Mouse (Mus musculus): ENCODE measurements around the gene Fbxl8. TPM values are rescaled to one million over a fixed set of nuclear protein-coding genes. Genes with fewer than 3 reads are reported as not detected.

Gene Fbxl8
- polyA plus RNA-seq, 1 experiment from 2014 or later: 0.85 TPM

DNA sequence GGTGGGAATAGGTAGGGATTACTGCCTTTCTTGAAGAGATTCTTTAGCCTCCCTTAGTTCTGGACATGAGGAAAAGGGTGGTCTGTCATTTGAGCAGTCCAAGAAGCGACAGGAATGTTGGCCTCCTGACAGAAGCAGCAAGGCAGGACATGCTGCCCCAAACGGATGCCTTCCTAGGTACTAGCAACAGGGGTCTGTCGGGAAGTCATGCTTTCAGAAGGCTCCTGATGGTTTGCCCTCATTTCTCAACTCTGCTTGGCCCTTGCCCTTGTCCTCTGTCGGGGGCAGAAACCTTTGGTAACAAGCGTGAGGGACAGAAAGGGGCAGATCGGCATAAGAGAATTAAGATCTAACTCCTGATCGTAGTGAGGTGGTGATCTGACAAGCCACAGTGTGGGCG lies 45.7 kb downstream of the Fbxl8 start:
- H3K4me1 ChIP-seq: peaks cover 10% of the 10 kb centered on the region
- no peak overlapping the region for H3K27ac ChIP-seq (replicated peaks)
- H3K9me3 ChIP-seq: no peaks in the 10 kb centered on the region
- no peak for ATAC-seq (replicated peaks)
- H3K4me2 ChIP-seq (replicated peaks): no peak overlapping the region
- H3K27me3 ChIP-seq: no peaks in the 10 kb centered on the region
- 86% methylated on average over 8 of the region's 8 CpGs for WGBS
- no peak overlapping the region for H3K9ac ChIP-seq (replicated peaks)
- no peak overlapping the region for H3K4me3 ChIP-seq
- H3K36me3 ChIP-seq: peaks cover 40% of the 10 kb centered on the region; the same call in 1 of the 2 replicates

GRCm38 (mm10) chr8:105311718-105312117 lies 47.3 kb downstream of the Fbxl8 start:
- Histone ChIP-seq H3K36me3 (peaks cover 51% of the 10 kb centered on the region; the same call in 1 of the 2 replicates), H3K9ac (replicated peaks) (no peak overlapping the region), H3K4me1 (no peaks in the 10 kb centered on the region), H3K9me3 (no peaks in the 10 kb centered on the region), H3K27ac (replicated peaks) (no peak overlapping the region), H3K4me2 (replicated peaks) (no peak overlapping the region), H3K4me3 (no peak overlapping the region), H3K27me3 (no peaks in the 10 kb centered on the region)
- no peak for ATAC-seq (replicated peaks)
- WGBS: 92% methylated on average over 1 of the region's 1 CpGs

GRCm38 (mm10) chr8:105312891-105313481 lies 48.5 kb downstream of the Fbxl8 start:
- no peak overlapping the region for H3K4me3 ChIP-seq
- H3K4me1 ChIP-seq: no peaks in the 10 kb centered on the region
- H3K4me2 ChIP-seq (replicated peaks): no peak overlapping the region
- H3K36me3 ChIP-seq: peaks cover 47% of the 10 kb centered on the region; the same call in 1 of the 2 replicates
- H3K27me3 ChIP-seq: no peaks in the 10 kb centered on the region
- ATAC-seq (replicated peaks): no peak
- no peaks in the 10 kb centered on the region for H3K9me3 ChIP-seq
- H3K27ac ChIP-seq (replicated peaks): no peak overlapping the region
- WGBS: 93% methylated on average over 8 of the region's 8 CpGs
- no peak overlapping the region for H3K9ac ChIP-seq (replicated peaks)

- Histone ChIP-seq H3K36me3 (peaks cover 43% of the 10 kb centered on the region; the same call in 1 of the 2 replicates), H3K9ac (replicated peaks) (no peak overlapping the region), H3K9me3 (no peaks in the 10 kb centered on the region), H3K27me3 (no peaks in the 10 kb centered on the region), H3K4me3 (no peak overlapping the region), H3K27ac (replicated peaks) (no peak overlapping the region), H3K4me1 (no peaks in the 10 kb centered on the region), H3K4me2 (replicated peaks) (no peak overlapping the region)
- no peak for ATAC-seq (replicated peaks)
- 81% methylated on average over 9 of the region's 9 CpGs for WGBS
Observed at GRCm38 (mm10) chr8:105313622-105314402, 49.4 kb downstream of the Fbxl8 start.

DNA sequence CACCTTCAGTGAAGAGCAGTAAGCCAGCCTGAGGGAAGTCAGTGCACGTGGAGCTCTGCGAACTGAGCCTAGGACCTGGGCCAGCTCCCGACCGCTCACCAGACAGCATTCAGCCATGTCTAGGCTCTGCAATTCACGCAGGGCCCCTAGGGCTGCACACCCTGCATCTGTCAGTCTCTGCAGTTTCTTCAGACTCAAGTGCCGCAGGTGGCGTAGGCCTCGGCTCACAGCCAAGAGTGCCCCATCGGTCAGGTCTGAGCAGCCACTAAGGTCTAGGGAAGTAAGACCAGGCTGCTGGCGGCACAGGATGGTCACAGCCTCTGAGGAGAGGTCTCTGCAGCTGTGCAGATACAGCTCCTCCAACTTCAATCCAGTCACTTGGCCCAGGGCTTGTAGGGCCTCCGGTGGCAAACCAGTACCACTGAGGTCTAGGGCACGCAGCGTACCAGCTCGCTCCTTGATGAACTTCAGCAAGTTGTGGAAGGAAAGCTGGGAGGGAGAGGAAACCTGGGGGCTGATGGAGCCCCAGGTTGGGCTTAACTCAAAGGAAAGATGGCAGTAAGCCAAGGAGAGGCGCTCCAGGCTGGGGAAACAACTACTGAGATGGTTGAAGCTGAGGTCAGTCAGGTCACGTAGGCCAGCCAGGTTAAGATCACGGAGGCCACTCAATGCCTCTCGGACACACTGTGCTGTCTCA lies 50.8 kb downstream of the Fbxl8 start:
- WGBS: 94% methylated on average over 18 of the region's 18 CpGs
- Histone ChIP-seq H3K4me1 (no peaks in the 10 kb centered on the region), H3K9ac (replicated peaks) (no peak overlapping the region), H3K4me3 (no peak overlapping the region), H3K27me3 (no peaks in the 10 kb centered on the region), H3K36me3 (peaks cover 47% of the 10 kb centered on the region; the same call in 1 of the 2 replicates), H3K9me3 (no peaks in the 10 kb centered on the region), H3K4me2 (replicated peaks) (no peak overlapping the region), H3K27ac (replicated peaks) (no peak overlapping the region)
- ATAC-seq (replicated peaks): no peak; the same call in 1 of the 2 replicates

- no peak for ATAC-seq (replicated peaks)
- H3K9ac ChIP-seq (replicated peaks): no peak overlapping the region
- no peaks in the 10 kb centered on the region for H3K27me3 ChIP-seq
- H3K4me1 ChIP-seq: no peaks in the 10 kb centered on the region
- H3K4me3 ChIP-seq: no peak overlapping the region
- peaks cover 38% of the 10 kb centered on the region; the same call in 1 of the 2 replicates for H3K36me3 ChIP-seq
- no peaks in the 10 kb centered on the region for H3K9me3 ChIP-seq
- H3K4me2 ChIP-seq (replicated peaks): no peak overlapping the region
- H3K27ac ChIP-seq (replicated peaks): no peak overlapping the region
- WGBS: 74% methylated on average over 4 of the region's 4 CpGs
Observed at GRCm38 (mm10) chr8:105317941-105318340, 53.5 kb downstream of the Fbxl8 start.

GRCm38 (mm10) chr8:105318662-105319190 lies 54.3 kb downstream of the Fbxl8 start:
- Histone ChIP-seq H3K36me3 (peaks cover 34% of the 10 kb centered on the region; the same call in 1 of the 2 replicates), H3K4me3 (no peak overlapping the region), H3K4me1 (no peaks in the 10 kb centered on the region), H3K4me2 (replicated peaks) (no peak overlapping the region), H3K27ac (replicated peaks) (no peak overlapping the region), H3K9me3 (no peaks in the 10 kb centered on the region), H3K9ac (replicated peaks) (no peak overlapping the region), H3K27me3 (no peaks in the 10 kb centered on the region)
- ATAC-seq (replicated peaks): no peak
- WGBS: 79% methylated on average over 11 of the region's 11 CpGs

MicroRNAs within 50 kb of the gene (microRNA counts, 519-probe panel; counts per million panel counts)
- 2,363 counts per million, percentile 47 among the panel's probes with 10 or more counts for microRNA mmu-miR-328

Small RNA genes lying within 50 kb of the gene (microRNA-seq; reads per million reads assigned to microRNA genes)
- gene Gm27320 (not detected), gene Mir328 (318 reads per million, percentile 68 among the genes with 10 or more reads in this experiment)

Other genes with a start within 250 kb of the Fbxl8 start
- gene Ces3a, start 216.0 kb upstream of the Fbxl8 start, polyA plus RNA-seq (2015; fragmentation: Nextera tagmentation; extraction: Ambion mirVana): not detected in 2 replicates
- not detected in 2 replicates for gene Ces3b, start 180.9 kb upstream of the Fbxl8 start, polyA plus RNA-seq (2015; fragmentation: Nextera tagmentation; extraction: Ambion mirVana)
- 0.10 and 0.15 TPM in 2 replicates for gene Ces4a, start 132.8 kb upstream of the Fbxl8 start, polyA plus RNA-seq (2015; fragmentation: Nextera tagmentation; extraction: Ambion mirVana)
- gene Cbfb, start 94.0 kb upstream of the Fbxl8 start, polyA plus RNA-seq (2015; fragmentation: Nextera tagmentation; extraction: Ambion mirVana): 33.4 and 35.4 TPM in 2 replicates
- 32.5 and 33.1 TPM in 2 replicates for gene D230025D16Rik, start 39.5 kb upstream of the Fbxl8 start, polyA plus RNA-seq (2015; fragmentation: Nextera tagmentation; extraction: Ambion mirVana)
- 2.9 and 3.0 TPM in 2 replicates for gene B3gnt9, start 9.5 kb upstream of the Fbxl8 start, polyA plus RNA-seq (2015; fragmentation: Nextera tagmentation; extraction: Ambion mirVana)
- 21.1 and 23.7 TPM in 2 replicates for gene Tradd, start within 50 bp of the Fbxl8 start, polyA plus RNA-seq (2015; fragmentation: Nextera tagmentation; extraction: Ambion mirVana)
- 0.15 and 0.34 TPM in 2 replicates for gene Hsf4, start 5.2 kb downstream of the Fbxl8 start, polyA plus RNA-seq (2015; fragmentation: Nextera tagmentation; extraction: Ambion mirVana)
- 2.0 and 2.2 TPM in 2 replicates for gene Nol3, start 11.5 kb downstream of the Fbxl8 start, polyA plus RNA-seq (2015; fragmentation: Nextera tagmentation; extraction: Ambion mirVana)
- 96.2 and 101 TPM in 2 replicates for gene 4931428F04Rik, start 25.2 kb downstream of the Fbxl8 start, polyA plus RNA-seq (2015; fragmentation: Nextera tagmentation; extraction: Ambion mirVana)
- 10.1 and 11.9 TPM in 2 replicates for gene Exoc3l, start 31.5 kb downstream of the Fbxl8 start, polyA plus RNA-seq (2015; fragmentation: Nextera tagmentation; extraction: Ambion mirVana)
- gene E2f4, start 33.0 kb downstream of the Fbxl8 start, polyA plus RNA-seq (2015; fragmentation: Nextera tagmentation; extraction: Ambion mirVana): 44.2 and 48.1 TPM in 2 replicates
- 0.84 and 0.98 TPM in 2 replicates for gene Elmo3, start 41.0 kb downstream of the Fbxl8 start, polyA plus RNA-seq (2015; fragmentation: Nextera tagmentation; extraction: Ambion mirVana)
- gene Lrrc29, start 61.6 kb downstream of the Fbxl8 start, polyA plus RNA-seq (2015; fragmentation: Nextera tagmentation; extraction: Ambion mirVana): 0.59 and 0.83 TPM in 2 replicates
- 116 and 120 TPM in 2 replicates for gene Tmem208, start 61.7 kb downstream of the Fbxl8 start, polyA plus RNA-seq (2015; fragmentation: Nextera tagmentation; extraction: Ambion mirVana)
- 0.34 and 0.48 TPM in 2 replicates for gene Fhod1, start 83.3 kb downstream of the Fbxl8 start, polyA plus RNA-seq (2015; fragmentation: Nextera tagmentation; extraction: Ambion mirVana)
- 6.9 and 7.9 TPM in 2 replicates for gene Slc9a5, start 84.2 kb downstream of the Fbxl8 start, polyA plus RNA-seq (2015; fragmentation: Nextera tagmentation; extraction: Ambion mirVana)
- 1.1 and 1.7 TPM in 2 replicates for gene Plekhg4, start 108.6 kb downstream of the Fbxl8 start, polyA plus RNA-seq (2015; fragmentation: Nextera tagmentation; extraction: Ambion mirVana)
- 0.10 TPM in 1 of 2 replicates, not detected in the other for gene Kctd19, start 148.9 kb downstream of the Fbxl8 start, polyA plus RNA-seq (2015; fragmentation: Nextera tagmentation; extraction: Ambion mirVana)
- gene Lrrc36, start 148.9 kb downstream of the Fbxl8 start, polyA plus RNA-seq (2015; fragmentation: Nextera tagmentation; extraction: Ambion mirVana): 0.52 and 0.88 TPM in 2 replicates
- 35.1 and 54.8 TPM in 2 replicates for gene Tppp3, start 206.9 kb downstream of the Fbxl8 start, polyA plus RNA-seq (2015; fragmentation: Nextera tagmentation; extraction: Ambion mirVana)
- gene Zdhhc1, start 232.3 kb downstream of the Fbxl8 start, polyA plus RNA-seq (2015; fragmentation: Nextera tagmentation; extraction: Ambion mirVana): 28.8 and 31.3 TPM in 2 replicates